Mouse (Mus musculus) spleen, adult 2 months (tissue): Measurements from ENCODE around the gene Rnasel.

Experiments
- CTCF ChIP-seq: fragments of 200-500 bp; IDR thresholded peaks from 2 replicates; pipeline ENCODE4 v1.5.1; 2011; ENCODE audit warnings: mild to moderate bottlenecking, inconsistent platforms; ENCODE audit not compliant: insufficient read depth, insufficient read length, insufficient replicate concordance; ENCODE audit errors: extremely low read depth
- POLR2A ChIP-seq: fragments of 200-500 bp; IDR thresholded peaks from 2 replicates; pipeline ENCODE4 v1.6.1; 2011; ENCODE audit warnings: low read depth, low read length, inconsistent platforms

DNA sequence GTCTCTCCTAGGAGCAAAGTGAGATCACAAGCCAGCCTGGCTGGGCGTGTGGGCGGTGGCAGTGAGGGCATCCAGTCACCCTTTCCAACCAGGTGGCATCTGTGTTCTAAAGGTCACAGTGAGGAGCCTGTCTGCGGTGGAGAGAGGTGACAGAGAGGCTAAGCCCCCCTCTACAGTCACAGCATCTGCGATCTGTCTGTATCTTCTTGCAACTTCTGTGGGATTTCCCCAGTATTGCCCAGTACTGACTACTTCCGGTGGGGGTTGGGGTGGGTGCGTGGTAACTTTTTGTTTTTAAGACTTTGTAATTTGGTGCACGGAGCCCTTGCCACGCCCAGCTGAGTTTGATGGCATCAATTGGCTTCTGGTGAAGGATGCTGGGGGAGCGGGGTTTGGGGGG lies 25.8 kb upstream of the Rnasel start:
- TF ChIP-seq POLR2A (no peak), CTCF (no peak)
